Mouse (Mus musculus) brown adipose tissue, adult 24 weeks (tissue): ENCODE data around the gene Gm17571. TPM values are rescaled to one million over a fixed set of nuclear protein-coding genes. Genes with fewer than 3 reads are reported as not detected.

Experiments
- H3K27ac ChIP-seq: fragments of 200-500 bp; replicated peaks from 2 replicates; pipeline ENCODE4 v1.5.1; 2012; ENCODE audit warnings: low read depth, mild to moderate bottlenecking, low read length
- H3K4me1 ChIP-seq: fragments of 200-500 bp; 2 replicates; pipeline ENCODE4 v1.6.1; 2012; ENCODE audit warnings: low read length, mixed read lengths; ENCODE audit not compliant: control insufficient read depth, insufficient read depth, insufficient read length
- H3K4me3 ChIP-seq: fragments of 200-500 bp; 2 replicates; pipeline ENCODE4 v1.5.1; 2012; ENCODE audit warnings: low read depth, mild to moderate bottlenecking, low read length, moderate library complexity; ENCODE audit not compliant: insufficient read depth
- polyA plus RNA-seq: library from polyadenylated mRNA; stranded (reverse); fragments of >200 nt; gene quantifications from 2 replicates; pipeline ENCODE4 v1.2.4, GENCODE M21; 2012; ENCODE audit not compliant: missing spikeins, insufficient read depth, insufficient read length

Gm17571 gene
- polyA plus RNA-seq, 1 experiment = not detected

- Histone ChIP-seq H3K4me3 (no peak overlapping the region), H3K27ac (no peak overlapping the region), H3K4me1 (peaks cover 21% of the 10 kb centered on the region)
Observed at GRCm38 (mm10) chr9:13431646-13432045, 14.9 kb downstream of the Gm17571 start.

- Histone ChIP-seq H3K4me1 (peaks cover 24% of the 10 kb centered on the region), H3K4me3 (no peak overlapping the region), H3K27ac (no peak overlapping the region)
Observed at GRCm38 (mm10) chr9:13430744-13431143, 15.8 kb downstream of the Gm17571 start.

GRCm38 (mm10) chr9:13430302-13430701 is 16.3 kb downstream of the Gm17571 start:
- H3K4me3 ChIP-seq = no peak overlapping the region
- H3K4me1 ChIP-seq = peaks cover 25% of the 10 kb centered on the region
- H3K27ac ChIP-seq = no peak overlapping the region

- H3K4me1 ChIP-seq = peaks cover 28% of the 10 kb centered on the region
- H3K4me3 ChIP-seq = no peak overlapping the region
- H3K27ac ChIP-seq = no peak overlapping the region
Observed at GRCm38 (mm10) chr9:13429477-13430125, 17.0 kb downstream of the Gm17571 start.

- Histone ChIP-seq H3K27ac (peak overlapping the region; percentile 28), H3K4me3 (no peak overlapping the region), H3K4me1 (peaks cover 18% of the 10 kb centered on the region)
Observed at GRCm38 (mm10) chr9:13425031-13425940, 21.3 kb downstream of the Gm17571 start.

GRCm38 (mm10) chr9:13414230-13414766 is 32.3 kb downstream of the Gm17571 start:
- Histone ChIP-seq H3K27ac (no peak overlapping the region), H3K4me1 (no peaks in the 10 kb centered on the region), H3K4me3 (no peak overlapping the region)

Other genes starting within 250 kb of the Gm17571 start
- 4.4 and 5.8 TPM in 2 replicates for gene Jrkl, start 200.9 kb downstream of the Gm17571 start, polyA plus RNA-seq
- gene Ccdc82, start 199.8 kb downstream of the Gm17571 start, polyA plus RNA-seq = 5.5 and 7.6 TPM in 2 replicates
- gene Maml2, start 148.8 kb downstream of the Gm17571 start, polyA plus RNA-seq = 1.6 and 2.5 TPM in 2 replicates